Mouse (Mus musculus): ENCODE measurements around the gene Pgbd1. TPM values are rescaled to one million over a fixed set of nuclear protein-coding genes. Genes with fewer than 3 reads are reported as not detected.
"Not testable (repeated sequence)": the region's sequence is repeated elsewhere in the genome, so short reads cannot be mapped to it uniquely, and the experiment has no call there.

Pgbd1 gene
- total RNA-seq (2021): 1 to 10 TPM; 1.3 to 1.9 TPM

- intact Hi-C loops (cut with DNase I): no loop called here
- peak; percentile 72 to 74 for DNase-seq (ENCODE audit: low spot score in 2 of 2)
These were observed at the start of gene Pgbd1 for GRCm38 (mm10) chr13:21440503-21441206. TSS of gene Pgbd1 (minus strand) at chr13:21441058.

- intact Hi-C loops (cut with DNase I): no loop called here
- no peak for DNase-seq (ENCODE audit: low spot score in 2 of 2)
These were observed 46.0 kb upstream of the Pgbd1 start for GRCm38 (mm10) chr13:21486881-21487280.

DNA sequence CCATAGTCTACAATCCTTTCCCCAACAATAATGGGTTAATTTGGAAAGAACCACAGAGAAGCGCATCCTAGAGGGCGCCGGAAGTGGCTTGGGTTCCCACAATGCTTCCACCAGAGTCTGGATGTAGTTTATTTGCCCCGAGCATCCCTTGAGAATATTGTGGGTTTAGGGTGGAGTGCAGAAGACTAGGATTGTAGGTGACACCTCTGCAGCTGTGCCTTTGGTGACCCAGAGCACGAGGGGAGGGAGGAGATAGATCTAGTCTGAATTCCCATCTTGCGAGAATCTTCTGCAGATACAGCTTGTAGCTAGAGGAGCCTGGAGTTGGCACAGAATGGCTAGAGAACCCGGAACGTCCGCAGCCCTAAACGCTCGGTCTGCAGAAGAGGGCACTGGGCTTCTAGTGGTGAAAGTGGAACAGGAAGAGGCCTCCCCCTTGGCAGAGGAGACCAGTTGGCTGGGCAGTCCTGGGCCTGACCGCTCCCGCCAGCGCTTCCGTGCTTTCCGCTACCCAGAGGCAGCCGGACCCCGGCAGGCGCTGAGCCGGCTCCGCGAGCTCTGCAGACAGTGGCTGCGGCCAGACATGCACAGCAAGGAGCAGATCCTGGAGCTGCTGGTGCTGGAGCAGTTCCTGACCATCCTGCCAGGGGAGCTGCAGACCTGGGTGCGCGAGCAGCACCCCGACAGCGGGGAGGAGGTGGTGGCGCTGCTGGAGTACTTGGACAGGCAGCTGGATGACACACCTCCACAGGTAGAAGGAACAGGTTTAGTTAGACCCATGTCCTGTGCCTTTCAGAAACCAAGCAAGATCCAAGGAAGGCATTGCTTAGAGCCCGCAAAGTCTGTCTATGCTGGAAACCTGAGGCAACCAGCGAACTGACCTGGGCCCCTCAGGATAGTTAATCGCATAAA is 38.2 kb upstream of the Pgbd1 start, which contains the start of the genes Zkscan4 and Gm10065:
Gene Zkscan4 (plus strand): TSS at position 149 of the 912 bp plus-strand sequence.
Gene Gm10065 (minus strand): TSS at position 683 of the 912 bp plus-strand sequence.
- DNase-seq (ENCODE audit: low spot score in 2 of 2): peak; percentile 77 to 80
- intact Hi-C loops (cut with DNase I): loop anchor here (2.0 kb wide), 2 partner anchors 52 to 76 kb away; partner anchors contain the start of genes Zkscan3 and Zkscan8

GRCm38 (mm10) chr13:21472427-21472826 is 31.6 kb upstream of the Pgbd1 start:
- no peak for DNase-seq (ENCODE audit: low spot score in 2 of 2)
- intact Hi-C loops (cut with DNase I): no loop called here

GRCm38 (mm10) chr13:21469097-21469496 is 28.2 kb upstream of the Pgbd1 start:
- no peak for DNase-seq (ENCODE audit: low spot score in 2 of 2)
- intact Hi-C loops (cut with DNase I): no loop called here

- intact Hi-C loops (cut with DNase I): no loop called here
These were observed 27.5 kb upstream of the Pgbd1 start, which contains the start of gene Nkapl for GRCm38 (mm10) chr13:21468061-21469019. TSS of gene Nkapl (minus strand) at chr13:21468509.

DNA sequence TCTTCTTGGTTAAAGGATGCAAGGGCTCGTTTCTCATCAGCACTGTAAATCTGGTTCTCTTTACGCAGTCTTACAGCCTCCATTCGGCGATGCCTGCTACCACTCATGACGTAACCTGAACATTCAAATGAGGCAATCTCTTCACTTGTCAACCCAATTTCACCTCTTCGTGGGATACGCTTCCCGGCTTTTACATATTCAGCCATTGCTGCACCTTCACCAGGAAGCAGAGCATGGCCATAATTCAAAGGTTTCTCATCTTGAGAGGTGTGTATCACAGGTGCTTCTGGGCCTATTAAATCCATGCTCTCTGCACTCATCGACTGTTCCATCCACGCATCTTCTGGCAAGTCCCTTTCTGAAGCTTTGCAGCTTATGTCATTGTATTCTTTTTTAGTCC is 26.5 kb upstream of the Pgbd1 start:
- intact Hi-C loops (cut with DNase I): no loop called here

More at GRCm38 (mm10) chr13:21468061-21469019, 27.5 kb upstream of the Pgbd1 start, which contains the start of gene Nkapl:
- peak; percentile 76 to 80 for DNase-seq (ENCODE audit: low spot score in 2 of 2)

DNA sequence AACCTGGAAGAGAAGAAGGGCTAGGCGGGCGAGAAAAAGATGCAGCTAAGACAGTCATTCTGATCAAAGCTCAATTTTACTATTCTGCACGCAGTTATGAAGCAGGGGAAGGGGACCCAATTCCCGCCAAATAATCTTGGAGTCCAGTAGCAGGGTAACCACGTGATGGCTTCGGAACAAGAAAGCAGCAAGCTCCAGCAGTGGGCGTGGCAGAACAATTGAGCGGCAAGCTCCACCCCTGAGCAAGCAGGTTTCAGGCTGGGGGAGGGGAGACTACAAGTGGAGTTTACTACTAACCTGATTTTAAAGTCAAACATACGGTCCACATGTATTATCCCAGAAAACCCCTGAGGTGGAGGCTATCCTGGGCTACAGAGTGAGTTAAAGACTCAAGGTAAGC is 21.7 kb upstream of the Pgbd1 start:
- intact Hi-C loops (cut with DNase I); DNase-seq (ENCODE audit: low spot score in 2 of 2): not testable (repeated sequence)

More for the DNA sequence above, 26.5 kb upstream of the Pgbd1 start:
- DNase-seq (ENCODE audit: low spot score in 2 of 2): no peak

DNA sequence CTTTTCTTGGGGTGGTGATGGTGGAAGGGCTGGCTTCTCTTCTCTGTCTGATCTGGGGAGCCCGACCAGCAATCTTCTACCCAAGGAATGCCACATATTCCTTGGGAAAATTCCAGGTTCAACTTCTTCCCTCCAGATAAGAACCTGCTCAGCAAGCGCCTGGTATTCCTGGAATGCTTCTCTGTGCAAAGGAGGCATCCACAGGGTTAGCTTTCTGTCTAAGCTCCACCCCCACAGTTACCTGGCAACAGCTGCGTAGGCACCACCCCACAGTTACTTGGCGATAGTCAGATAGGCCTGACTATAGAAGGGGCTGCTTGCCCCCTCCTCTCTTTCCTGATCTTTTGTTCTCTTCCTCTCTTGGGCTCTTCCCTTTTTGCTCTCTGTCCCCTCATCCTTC is 15.5 kb upstream of the Pgbd1 start:
- intact Hi-C loops (cut with DNase I): no loop called here
- no peak for DNase-seq (ENCODE audit: low spot score in 2 of 2)

DNA sequence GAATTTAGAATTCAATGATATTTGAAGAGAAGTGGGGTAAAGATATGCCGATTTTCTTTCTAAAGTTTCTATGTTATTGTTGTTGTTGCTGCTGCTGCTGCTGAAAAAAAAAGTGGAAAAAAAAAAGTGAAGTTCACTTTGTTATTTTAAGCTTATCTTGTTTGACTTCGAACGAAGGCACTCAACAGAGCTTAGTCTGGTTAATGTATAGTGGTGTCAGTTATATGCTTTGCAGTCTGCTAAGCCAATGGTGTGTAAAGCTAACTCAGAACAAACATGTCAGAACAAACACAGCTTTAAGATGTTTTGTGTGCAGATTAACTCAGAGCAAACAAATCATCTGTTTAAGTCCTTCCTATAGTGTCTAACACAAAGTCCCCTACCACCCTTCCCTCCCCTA is 13.3 kb upstream of the Pgbd1 start:
- intact Hi-C loops (cut with DNase I): no loop called here
- no peak for DNase-seq (ENCODE audit: low spot score in 2 of 2)

DNA sequence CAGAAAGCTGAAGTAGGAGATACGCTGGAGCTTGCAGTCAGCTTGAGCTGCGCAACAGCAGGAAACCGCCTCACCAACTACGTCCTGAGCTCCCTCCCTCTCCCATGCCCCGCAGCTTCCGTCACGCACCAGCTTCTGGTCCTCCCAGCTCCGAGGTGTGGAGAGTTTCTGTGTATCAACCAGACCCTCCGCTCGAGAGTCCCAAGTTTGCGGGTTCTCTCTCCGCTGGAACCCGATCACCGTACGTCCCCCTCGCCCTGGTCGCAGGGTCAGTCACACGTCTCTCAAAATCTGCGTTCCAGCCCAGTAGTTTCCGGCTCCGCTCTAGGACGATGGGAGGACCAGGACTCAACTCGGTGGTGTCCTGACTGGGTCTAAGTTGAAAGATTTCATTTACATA is 12.6 kb upstream of the Pgbd1 start, which contains the start of gene Zscan26:
Gene Zscan26 (minus strand): TSS at position 282 of the 400 bp plus-strand sequence.
- DNase-seq (ENCODE audit: low spot score in 2 of 2): peak; percentile 86 to 87
- intact Hi-C loops (cut with DNase I): loop anchor here (2.0 kb wide), 3 partner anchors 45 to 91 kb away; partner anchors contain the start of gene Zscan12

- DNase-seq (ENCODE audit: low spot score in 2 of 2): no peak
- intact Hi-C loops (cut with DNase I): loop anchor here (2.0 kb wide), 3 partner anchors 44 to 90 kb away; partner anchors contain the start of gene Zscan12
These were observed 12.2 kb upstream of the Pgbd1 start for GRCm38 (mm10) chr13:21453042-21453441.

DNA sequence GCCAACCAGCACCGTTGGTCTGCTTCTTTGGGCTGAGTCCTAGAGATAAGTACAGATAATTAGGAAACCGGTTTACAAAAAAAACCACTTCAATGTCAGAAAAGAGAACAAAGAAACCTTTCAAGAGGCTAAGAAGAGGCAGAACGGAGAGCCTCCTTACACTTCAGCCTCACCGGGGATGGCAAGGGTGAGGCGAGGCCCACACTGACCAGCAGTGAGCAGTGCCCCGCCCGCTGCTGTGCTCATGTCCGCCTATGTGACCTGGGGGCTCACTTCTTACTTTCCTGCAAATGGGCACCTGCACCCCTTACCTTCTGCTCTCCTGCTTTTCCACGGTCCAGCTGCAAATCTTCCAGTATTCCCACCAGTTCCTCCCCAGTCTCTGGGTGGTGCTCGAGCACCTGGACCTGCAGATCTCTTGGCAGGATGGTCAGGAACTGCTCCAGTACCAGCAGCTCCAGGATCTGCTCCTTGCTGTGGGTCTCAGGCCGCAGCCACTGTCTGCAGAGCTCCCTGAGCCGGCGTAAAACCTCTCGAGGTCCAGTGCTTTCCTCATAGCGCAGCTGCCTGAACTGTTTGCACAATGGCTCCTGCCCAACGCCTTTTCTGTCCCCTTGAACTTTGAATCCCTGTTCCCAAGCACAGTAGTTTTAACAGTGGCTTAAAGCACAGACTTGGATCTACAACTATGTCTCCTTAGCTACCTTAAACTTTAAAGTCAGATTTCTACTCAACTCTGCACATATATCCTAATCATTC is 7.2 kb upstream of the Pgbd1 start:
- no peak for DNase-seq (ENCODE audit: low spot score in 2 of 2)
- intact Hi-C loops (cut with DNase I): no loop called here

DNA sequence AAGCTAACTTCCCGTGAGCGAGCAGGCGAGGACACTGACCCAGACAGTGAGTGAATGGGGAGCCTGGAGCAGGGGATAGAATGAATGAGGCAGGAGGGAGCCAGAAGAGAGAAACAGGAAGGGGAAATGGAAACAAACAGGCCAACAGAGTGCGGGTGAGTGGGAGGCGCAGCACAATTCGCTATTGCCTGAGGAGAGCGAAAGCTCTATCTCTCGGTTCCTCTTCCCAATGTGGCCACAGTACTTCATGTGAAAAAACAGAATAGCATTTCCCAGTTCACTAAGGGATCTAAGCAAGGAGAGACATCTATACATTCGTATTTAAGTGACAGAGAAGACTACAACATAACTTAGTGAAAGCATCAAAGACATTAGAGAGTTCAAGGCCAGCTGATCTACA is 5.9 kb upstream of the Pgbd1 start:
- intact Hi-C loops (cut with DNase I): no loop called here
- no peak for DNase-seq (ENCODE audit: low spot score in 2 of 2)

GRCm38 (mm10) chr13:21441207-21441572 is 332 bp upstream of the Pgbd1 start:
- DNase-seq (ENCODE audit: low spot score in 2 of 2): no peak
- intact Hi-C loops (cut with DNase I): no loop called here

GRCm38 (mm10) chr13:21435476-21435875 is 5.4 kb downstream of the Pgbd1 start:
- intact Hi-C loops (cut with DNase I): no loop called here
- DNase-seq (ENCODE audit: low spot score in 2 of 2): no peak

- intact Hi-C loops (cut with DNase I): no loop called here
- DNase-seq (ENCODE audit: low spot score in 2 of 2): no peak
These were observed 13.2 kb downstream of the Pgbd1 start for GRCm38 (mm10) chr13:21427631-21428030.

DNA sequence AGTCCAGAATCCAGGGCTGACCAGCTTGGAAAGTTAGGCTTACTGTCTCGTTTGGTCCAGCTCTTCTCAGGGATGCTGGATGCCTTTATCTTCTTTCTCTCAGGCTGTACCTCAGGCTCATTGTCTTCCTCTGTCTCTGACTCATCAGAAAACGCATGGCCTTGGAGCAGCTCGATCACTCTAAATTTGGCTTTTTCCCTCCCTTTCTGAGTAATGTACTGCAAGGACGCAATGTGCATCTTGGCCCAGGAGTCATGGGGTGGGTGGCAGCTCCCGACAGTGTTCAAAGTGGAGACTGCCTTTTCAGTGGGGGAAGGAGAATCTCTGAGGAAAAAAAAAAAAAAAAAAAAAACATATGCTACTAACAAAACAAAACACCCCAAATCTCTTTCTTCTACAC is 17.6 kb downstream of the Pgbd1 start:
- DNase-seq (ENCODE audit: low spot score in 2 of 2): no peak
- intact Hi-C loops (cut with DNase I): no loop called here
